Mouse (Mus musculus) CH12.LX (cell line): ENCODE results near the gene 5730522E02Rik. TPM values are rescaled to one million over a fixed set of nuclear protein-coding genes. Genes with fewer than 3 reads are reported as not detected.

Source experiments
- DNase-seq: peaks from one replicate; pipeline ENCODE4 v3.0.0-alpha.2; 2013; ENCODE audit errors: extremely low read depth
- H3K27ac ChIP-seq: 2 replicates; pipeline ENCODE4 v1.5.1; 2012; ENCODE audit warnings: low read depth, mild to moderate bottlenecking, control low read depth, moderate library complexity; ENCODE audit not compliant: insufficient read depth
- H3K27me3 ChIP-seq: replicated peaks from 2 replicates; pipeline ENCODE3; 2012; ENCODE audit warnings: inconsistent platforms
- H3K36me3 ChIP-seq, 2 experiments: replicated peaks in 1 of 2; 2 replicates each; pipeline versions ENCODE3 to v1.6.1; 2012; ENCODE audit warnings: inconsistent platforms in 1 of 2, low read length in 1 of 2, mild to moderate bottlenecking in 1 of 2, mixed read lengths in 1 of 2, moderate library complexity in 1 of 2; ENCODE audit not compliant: control insufficient read depth in 1 of 2, insufficient read depth in 1 of 2
- H3K4me1 ChIP-seq, 2 experiments: 2 replicates each; pipeline ENCODE4 v1.6.1; 2012; ENCODE audit warnings: inconsistent platforms in 1 of 2, moderate library complexity in 1 of 2; ENCODE audit not compliant: insufficient read depth in 2 of 2, control insufficient read depth in 1 of 2
- H3K4me2 ChIP-seq: 2 replicates; pipeline ENCODE4 v1.6.1; 2012; ENCODE audit warnings: low read depth, mild to moderate bottlenecking, control low read depth; ENCODE audit not compliant: poor library complexity, insufficient read depth, severe bottlenecking
- H3K4me3 ChIP-seq, 3 experiments: fragments of 150-350 bp in 1 of 3; sonication (generic) in 1 of 3; replicated peaks in 1 of 3; 2 replicates each; pipeline versions ENCODE3 to v1.5.1; 2011 to 2012; ENCODE audit warnings: low read depth in 2 of 3, low read length in 2 of 3, mild to moderate bottlenecking in 2 of 3, moderate library complexity in 2 of 3, control low read depth in 1 of 3, improper control_type of control experiment in 1 of 3, inconsistent platforms in 1 of 3, mixed read lengths in 1 of 3; ENCODE audit not compliant: poor library complexity in 1 of 3
- H3K79me2 ChIP-seq: replicated peaks from 2 replicates; pipeline ENCODE4 v1.6.1; 2012; ENCODE audit warnings: mild to moderate bottlenecking, moderate library complexity; ENCODE audit not compliant: control insufficient read depth, poor library complexity, insufficient read depth, severe bottlenecking; ENCODE audit errors: extremely low read depth
- H3K9ac ChIP-seq: 2 replicates; pipeline ENCODE4 v1.6.1; 2012; ENCODE audit warnings: low read depth, mild to moderate bottlenecking, control low read depth, moderate library complexity; ENCODE audit not compliant: insufficient read depth
- H3K9me3 ChIP-seq: replicated peaks from 2 replicates; pipeline ENCODE3; 2012; ENCODE audit warnings: low read length, inconsistent platforms, mixed read lengths
- BHLHE40 ChIP-seq: IDR thresholded peaks from 2 replicates; pipeline ENCODE4 v1.6.1; 2011; ENCODE audit warnings: mild to moderate bottlenecking, low read depth, low read length, improper control_type of control experiment
- ELF1 ChIP-seq: IDR thresholded peaks from 2 replicates; pipeline ENCODE4 v1.6.1; 2014; ENCODE audit warnings: low read depth, mild to moderate bottlenecking, inconsistent platforms, low read length, improper control_type of control experiment
- JUN ChIP-seq: IDR thresholded peaks from 2 replicates; pipeline ENCODE4 v1.6.1; 2011; ENCODE audit warnings: low read depth, mild to moderate bottlenecking, low read length, improper control_type of control experiment, moderate library complexity; ENCODE audit not compliant: insufficient read depth
- KAT2A ChIP-seq: IDR thresholded peaks from 2 replicates; pipeline ENCODE4 v1.6.1; 2012; ENCODE audit warnings: low read length, improper control_type of control experiment, inconsistent platforms; ENCODE audit not compliant: insufficient replicate concordance
- MEF2A ChIP-seq: IDR thresholded peaks from 2 replicates; pipeline ENCODE4 v1.6.1; 2014; ENCODE audit warnings: low read depth, mild to moderate bottlenecking, inconsistent platforms, low read length, improper control_type of control experiment, borderline replicate concordance
- NELFE ChIP-seq: IDR thresholded peaks from 2 replicates; pipeline ENCODE4 v1.6.1; 2011; ENCODE audit warnings: low read depth, low read length, improper control_type of control experiment
- NRF1 ChIP-seq: IDR thresholded peaks from 2 replicates; pipeline ENCODE4 v1.6.1; 2014; ENCODE audit warnings: low read depth, mild to moderate bottlenecking, inconsistent platforms, low read length, improper control_type of control experiment, moderate library complexity
- PAX5 ChIP-seq: IDR thresholded peaks from 2 replicates; pipeline ENCODE4 v1.6.1; 2012; ENCODE audit warnings: low read length, inconsistent platforms, mixed read lengths
- POLR2A ChIP-seq: IDR thresholded peaks from 2 replicates; pipeline ENCODE4 v1.6.1; 2011; ENCODE audit warnings: low read depth, mild to moderate bottlenecking, improper control_type of control experiment, low read length
- RAD21 ChIP-seq: IDR thresholded peaks from 2 replicates; pipeline ENCODE4 v1.6.1; 2011; ENCODE audit warnings: low read depth, mild to moderate bottlenecking, low read length, improper control_type of control experiment, moderate library complexity
- UBTF ChIP-seq: IDR thresholded peaks from 2 replicates; pipeline ENCODE4 v1.6.1; 2012; ENCODE audit warnings: low read depth, mild to moderate bottlenecking, inconsistent platforms, low read length, improper control_type of control experiment, moderate library complexity
- USF2 ChIP-seq: conservative IDR thresholded peaks from 2 replicates; pipeline ENCODE4 v1.6.1; 2011; ENCODE audit warnings: low read depth, low read length, improper control_type of control experiment
- dilution Hi-C: fragments of 300-500 bp; cut with MboI; formaldehyde crosslinking; loops from 2 replicates; pipeline ENCODE4 v1.14.3; 2020; ENCODE audit warnings: low sequenced_read_pairs; ENCODE audit not compliant: extremely low pct_unique_long_range_greater_than_20kb, extremely low pct_ligation_motif_present
- in situ Hi-C: fragments of 300-500 bp; cut with MboI; formaldehyde crosslinking; loops from 3 replicates; pipeline ENCODE4 v1.14.3; 2019; ENCODE audit warnings: low sequenced_read_pairs, low pct_ligation_motif_present, low pct_unique_long_range_greater_than_20kb, mixed read lengths
- polyA plus RNA-seq: library from polyadenylated mRNA; unstranded; fragments of >175 nt; gene quantifications from 2 replicates; pipeline ENCODE4 v1.2.1, GENCODE M21; 2012; ENCODE audit warnings: low read depth; ENCODE audit not compliant: insufficient read length
- total RNA-seq, 2 experiments: library from RNA; depleted of rRNA; stranded (reverse); fragments of 300-350 nt in 1 of 2; fragments of >200 nt in 1 of 2; gene quantifications; 2 replicates each; pipeline ENCODE4 v1.2.3; 2012 to 2014

The 5730522E02Rik gene
- total and polyA plus RNA-seq, 3 experiments: not detected

- no peak for TF ChIP-seq JUN
- TF ChIP-seq USF2: no peak
- dilution Hi-C loops (no loop called here), in situ Hi-C loops (no loop called here)
- no peak overlapping the region for H3K27ac ChIP-seq
- H3K36me3 ChIP-seq: no peaks in the 10 kb centered on the region
- H3K9me3 ChIP-seq: no peaks in the 10 kb centered on the region
- H3K4me3 ChIP-seq: no peak overlapping the region
- H3K4me1 ChIP-seq: no peaks in the 10 kb centered on the region
- DNase-seq: no peak
- no peak overlapping the region for H3K9ac ChIP-seq
- no peaks in the 10 kb centered on the region for H3K79me2 ChIP-seq
- no peaks in the 10 kb centered on the region for H3K27me3 ChIP-seq
- no peak overlapping the region for H3K4me2 ChIP-seq
These were observed 308.9 kb downstream of the 5730522E02Rik start for GRCm38 (mm10) chr11:25901666-25902065.

- Histone ChIP-seq H3K27me3 (no peaks in the 10 kb centered on the region), H3K36me3 (no peaks in the 10 kb centered on the region), H3K4me1 (no peaks in the 10 kb centered on the region), H3K79me2 (no peaks in the 10 kb centered on the region), H3K4me3 (no peak overlapping the region), H3K9ac (no peak overlapping the region), H3K4me2 (no peak overlapping the region), H3K27ac (no peak overlapping the region), H3K9me3 (no peaks in the 10 kb centered on the region)
- no peak for TF ChIP-seq PAX5
- no peak for TF ChIP-seq POLR2A
- dilution Hi-C loops (no loop called here), in situ Hi-C loops (no loop called here)
- no peak for DNase-seq
These were observed 316.7 kb downstream of the 5730522E02Rik start for GRCm38 (mm10) chr11:25893906-25894305.

GRCm38 (mm10) chr11:25872983-25873382 is 337.6 kb downstream of the 5730522E02Rik start:
- no peaks in the 10 kb centered on the region for H3K9me3 ChIP-seq
- no peak overlapping the region for H3K4me3 ChIP-seq
- TF ChIP-seq BHLHE40: no peak
- TF ChIP-seq KAT2A: no peak
- TF ChIP-seq NRF1: no peak
- TF ChIP-seq RAD21: no peak
- no peak for TF ChIP-seq NELFE
- no peak for TF ChIP-seq MEF2A
- TF ChIP-seq POLR2A: no peak
- TF ChIP-seq ELF1: no peak
- TF ChIP-seq UBTF: no peak
- TF ChIP-seq, all 38 proteins: peak for 0
- no peak overlapping the region for H3K9ac ChIP-seq
- no peaks in the 10 kb centered on the region for H3K36me3 ChIP-seq
- no peak for DNase-seq
- no peaks in the 10 kb centered on the region for H3K79me2 ChIP-seq
- H3K27ac ChIP-seq: no peak overlapping the region
- H3K4me2 ChIP-seq: no peak overlapping the region
- in situ Hi-C loops (loop anchor here (25.0 kb wide), 1 partner anchor 1836 kb away; no protein-coding TSS in a partner anchor), dilution Hi-C loops (no loop called here)
- H3K27me3 ChIP-seq: no peaks in the 10 kb centered on the region
- peaks cover 0 to 3% of the 10 kb centered on the region in 2 experiments; a peak in 2 of 4 replicates for H3K4me1 ChIP-seq
